Mouse (Mus musculus) kidney, postnatal 0 days (tissue): ENCODE data around the gene Fam199x. TPM values are rescaled to one million over a fixed set of nuclear protein-coding genes. Genes with fewer than 3 reads are reported as not detected.

Experiments used
- ATAC-seq: fragments of 200-750 bp; cut with Nextera tagmentation; replicated peaks from 2 replicates; pipeline ENCODE4 v1.8.0; 2017; ENCODE audit warnings: low read depth, moderate number of reproducible peaks, moderate TSS enrichment, moderate library complexity; ENCODE audit not compliant: low FRiP score
- DNase-seq: peaks from one replicate; pipeline ENCODE4 v3.0.0-alpha.2; 2016; ENCODE audit warnings: low spot score
- H3K27ac ChIP-seq: fragments of 300-500 bp; sonication (generic); 2 replicates; pipeline ENCODE4 v1.5.1; 2014; ENCODE audit warnings: mild to moderate bottlenecking
- H3K27me3 ChIP-seq: fragments of 300-500 bp; sonication (generic); 2 replicates; pipeline ENCODE4 v1.6.1; 2014; ENCODE audit warnings: low read length, mixed read lengths; ENCODE audit not compliant: insufficient read depth
- H3K36me3 ChIP-seq: fragments of 300-500 bp; sonication (generic); 2 replicates; pipeline ENCODE4 v1.6.1; 2014; ENCODE audit warnings: low read length, mixed read lengths; ENCODE audit not compliant: insufficient read depth
- H3K4me1 ChIP-seq: fragments of 300-500 bp; sonication (generic); replicated peaks from 2 replicates; pipeline ENCODE4 v1.6.1; 2014; ENCODE audit warnings: antibody characterized with exemption, low read length, mixed read lengths; ENCODE audit not compliant: insufficient read depth
- H3K4me2 ChIP-seq: fragments of 300-500 bp; sonication (generic); 2 replicates; pipeline ENCODE4 v1.6.1; 2014; ENCODE audit warnings: mild to moderate bottlenecking, low read length, moderate library complexity, mixed read lengths
- H3K4me3 ChIP-seq: fragments of 300-500 bp; sonication (generic); replicated peaks from 2 replicates; pipeline ENCODE4 v1.5.1; 2014; ENCODE audit warnings: low read depth, low read length
- H3K9ac ChIP-seq: fragments of 300-500 bp; sonication (generic); 2 replicates; pipeline ENCODE4 v1.6.1; 2014; ENCODE audit warnings: low read depth, low read length
- H3K9me3 ChIP-seq: fragments of 300-500 bp; sonication (generic); replicated peaks from 2 replicates; pipeline ENCODE4 v1.6.1; 2016; ENCODE audit warnings: low read length, inconsistent platforms, mixed read lengths
- CTCF ChIP-seq: IDR thresholded peaks from 2 replicates; pipeline ENCODE4 v1.5.1; 2016; ENCODE audit warnings: antibody characterized with exemption, low read depth, mild to moderate bottlenecking, moderate library complexity
- WGBS: fragments of 180-500 bp; shearing (Covaris S2); extraction: QIAGEN DNeasy Blood & Tissue Kit; methylation state at CpG from one replicate; pipeline ENCODE4 v1.1.7; 2014; 5-methylcytosine and 5-hydroxymethylcytosine counted together
- polyA plus RNA-seq: library from polyadenylated mRNA; unstranded; fragments of >200 nt; fragmentation: Nextera tagmentation; extraction: Ambion mirVana; gene quantifications from 2 replicates; pipeline ENCODE4 v1.2.1, GENCODE M21; 2015

Fam199x gene
- 8.4 and 9.1 TPM in 2 replicates for polyA plus RNA-seq

- DNase-seq (peak; percentile 81), ATAC-seq (peak; percentile 96)
- Histone ChIP-seq H3K9me3 (no peaks in the 10 kb centered on the region), H3K27ac (peak within 1 kb of the TSS; percentile 87), H3K27me3 (no peaks in the 10 kb centered on the region), H3K36me3 (no peaks in the 10 kb centered on the region), H3K4me2 (peak within 1 kb of the TSS; percentile 57), H3K4me1 (no peaks in the 10 kb centered on the region), H3K4me3 (peak within 1 kb of the TSS; percentile 59), H3K9ac (peak within 1 kb of the TSS; percentile 69)
- 22% methylated on average over 54 of the region's 62 CpGs for WGBS
- TF ChIP-seq CTCF = peak; percentile 61
Measured at GRCm38 (mm10) chrX:137049425-137050225, at the start of gene Fam199x. Gene Fam199x, plus strand, starts transcription at chrX:137049594.

GRCm38 (mm10) chrX:137015099-137015709 is 34.2 kb upstream of the Fam199x start:
- WGBS = 53% methylated on average over 6 of the region's 6 CpGs
- H3K9ac ChIP-seq = no peak overlapping the region
- H3K36me3 ChIP-seq = no peaks in the 10 kb centered on the region
- peak; percentile 81 for TF ChIP-seq CTCF
- no peaks in the 10 kb centered on the region for H3K9me3 ChIP-seq
- no peak overlapping the region for H3K27ac ChIP-seq
- DNase-seq (peak; percentile 74), ATAC-seq (no peak)
- H3K4me3 ChIP-seq = no peak overlapping the region
- H3K4me1 ChIP-seq = no peaks in the 10 kb centered on the region
- no peaks in the 10 kb centered on the region for H3K27me3 ChIP-seq
- no peak overlapping the region for H3K4me2 ChIP-seq

- no peak for ATAC-seq
- Histone ChIP-seq H3K9ac (no peak overlapping the region), H3K27ac (no peak overlapping the region)
Measured at GRCm38 (mm10) chrX:137017668-137018067, 31.7 kb upstream of the Fam199x start.

GRCm38 (mm10) chrX:137019310-137019709 is 30.1 kb upstream of the Fam199x start:
- DNase-seq (peak; percentile 47), ATAC-seq (no peak)
- no peaks in the 10 kb centered on the region for H3K4me1 ChIP-seq
- H3K36me3 ChIP-seq = peaks cover 3% of the 10 kb centered on the region; the same call in 1 of the 2 replicates
- H3K9me3 ChIP-seq = no peaks in the 10 kb centered on the region
- H3K4me2 ChIP-seq = no peak overlapping the region
- H3K9ac ChIP-seq = no peak overlapping the region
- TF ChIP-seq CTCF = peak; percentile 76
- WGBS = 19% methylated on average over 1 of the region's 1 CpGs
- H3K4me3 ChIP-seq = no peak overlapping the region
- H3K27ac ChIP-seq = no peak overlapping the region
- no peaks in the 10 kb centered on the region for H3K27me3 ChIP-seq

More at GRCm38 (mm10) chrX:137017668-137018067, 31.7 kb upstream of the Fam199x start:
- H3K9me3 ChIP-seq = no peaks in the 10 kb centered on the region
- no peaks in the 10 kb centered on the region for H3K4me1 ChIP-seq
- no peak overlapping the region for H3K4me2 ChIP-seq
- H3K36me3 ChIP-seq = peaks cover 3% of the 10 kb centered on the region; the same call in 1 of the 2 replicates
- no peak for DNase-seq
- TF ChIP-seq CTCF = no peak
- H3K4me3 ChIP-seq = no peak overlapping the region
- no peaks in the 10 kb centered on the region for H3K27me3 ChIP-seq
- WGBS = 59% methylated on average over 1 of the region's 1 CpGs

GRCm38 (mm10) chrX:137030916-137031315 is 18.5 kb upstream of the Fam199x start:
- DNase-seq = no peak
- no peak for TF ChIP-seq CTCF

GRCm38 (mm10) chrX:137031726-137032125 is 17.7 kb upstream of the Fam199x start:
- no peak for TF ChIP-seq CTCF
- DNase-seq (no peak), ATAC-seq (no peak)
- H3K4me3 ChIP-seq = no peak overlapping the region
- no peaks in the 10 kb centered on the region for H3K36me3 ChIP-seq
- no peak overlapping the region for H3K27ac ChIP-seq
- H3K27me3 ChIP-seq = no peaks in the 10 kb centered on the region
- WGBS = 89% methylated on average over 5 of the region's 5 CpGs
- H3K9ac ChIP-seq = no peak overlapping the region
- H3K9me3 ChIP-seq = no peaks in the 10 kb centered on the region
- no peaks in the 10 kb centered on the region for H3K4me1 ChIP-seq
- no peak overlapping the region for H3K4me2 ChIP-seq

More at GRCm38 (mm10) chrX:137030916-137031315, 18.5 kb upstream of the Fam199x start:
- ATAC-seq = peak; percentile 66
- 87% methylated on average over 8 of the region's 8 CpGs for WGBS
- Histone ChIP-seq H3K4me2 (no peak overlapping the region), H3K4me3 (no peak overlapping the region), H3K9me3 (no peaks in the 10 kb centered on the region), H3K9ac (no peak overlapping the region), H3K36me3 (no peaks in the 10 kb centered on the region), H3K27me3 (no peaks in the 10 kb centered on the region), H3K27ac (no peak overlapping the region), H3K4me1 (no peaks in the 10 kb centered on the region)
